Mouse (Mus musculus) forebrain, embryonic 13.5 days (tissue): Measurements from ENCODE around the gene Rnf43. TPM values are rescaled to one million over a fixed set of nuclear protein-coding genes. Genes with fewer than 3 reads are reported as not detected.
A peak's percentile ranks its signal among the peaks of the same experiment; 100 is the strongest.

Experiments
- ATAC-seq: fragments of 200-750 bp; cut with Nextera tagmentation; 2 replicates; pipeline ENCODE4 v1.8.0; 2017
- H3K27ac ChIP-seq: fragments of 300-500 bp; sonication (generic); 2 replicates; pipeline ENCODE4 v1.5.1; 2015; ENCODE audit warnings: inconsistent platforms, mild to moderate bottlenecking, moderate library complexity
- H3K27me3 ChIP-seq: fragments of 300-500 bp; sonication (generic); 2 replicates; pipeline ENCODE4 v1.6.1; 2015; ENCODE audit warnings: mild to moderate bottlenecking, inconsistent platforms
- H3K36me3 ChIP-seq: fragments of 300-500 bp; sonication (generic); 2 replicates; pipeline ENCODE4 v1.6.1; 2015; ENCODE audit warnings: mild to moderate bottlenecking, inconsistent platforms; ENCODE audit not compliant: poor library complexity, severe bottlenecking
- H3K4me1 ChIP-seq: fragments of 300-500 bp; sonication (generic); 2 replicates; pipeline ENCODE4 v1.6.1; 2015; ENCODE audit warnings: inconsistent platforms
- H3K4me2 ChIP-seq: fragments of 300-500 bp; sonication (generic); 2 replicates; pipeline ENCODE4 v1.6.1; 2015; ENCODE audit warnings: inconsistent platforms, mild to moderate bottlenecking, moderate library complexity
- H3K4me3 ChIP-seq: fragments of 300-500 bp; sonication (generic); 2 replicates; pipeline ENCODE4 v1.5.1; 2015; ENCODE audit warnings: mild to moderate bottlenecking, inconsistent platforms
- H3K9ac ChIP-seq: fragments of 300-500 bp; sonication (generic); 2 replicates; pipeline ENCODE4 v1.6.1; 2015; ENCODE audit warnings: mild to moderate bottlenecking, inconsistent platforms
- H3K9me3 ChIP-seq: fragments of 300-500 bp; sonication (generic); replicated peaks from 2 replicates; pipeline ENCODE4 v1.6.1; 2016; ENCODE audit warnings: inconsistent platforms
- WGBS: fragments of 180-500 bp; shearing (Covaris S2); methylation state at CpG from one replicate; pipeline ENCODE4 v1.1.7; 2015; 5-methylcytosine and 5-hydroxymethylcytosine counted together
- polyA plus RNA-seq: library from polyadenylated mRNA; unstranded; fragments of >200 nt; fragmentation: Nextera tagmentation; extraction: Ambion mirVana; gene quantifications from 2 replicates; pipeline ENCODE4 v1.2.1, GENCODE M21; 2015

Rnf43 gene
- polyA plus RNA-seq, 1 experiment from 2014 or later: 0.70 TPM

GRCm38 (mm10) chr11:87720839-87721238, 58.3 kb downstream of the Rnf43 start:
- Histone ChIP-seq H3K4me1 (peaks cover 4% of the 10 kb centered on the region), H3K9ac (no peak overlapping the region), H3K27me3 (no peaks in the 10 kb centered on the region), H3K36me3 (no peaks in the 10 kb centered on the region), H3K4me2 (no peak overlapping the region), H3K9me3 (no peaks in the 10 kb centered on the region), H3K27ac (no peak overlapping the region), H3K4me3 (no peak overlapping the region)
- ATAC-seq: no peak
- WGBS: 84% methylated on average over 9 of the region's 9 CpGs

GRCm38 (mm10) chr11:87722168-87722567, 59.6 kb downstream of the Rnf43 start:
- no peak overlapping the region for H3K4me2 ChIP-seq
- peaks cover 12% of the 10 kb centered on the region for H3K4me1 ChIP-seq
- H3K9ac ChIP-seq: no peak overlapping the region
- no peak for ATAC-seq
- no peak overlapping the region for H3K4me3 ChIP-seq
- no peaks in the 10 kb centered on the region for H3K9me3 ChIP-seq
- no peaks in the 10 kb centered on the region for H3K27me3 ChIP-seq
- no peak overlapping the region for H3K27ac ChIP-seq
- no peaks in the 10 kb centered on the region for H3K36me3 ChIP-seq
- WGBS: 87% methylated on average over 3 of the region's 3 CpGs

DNA sequence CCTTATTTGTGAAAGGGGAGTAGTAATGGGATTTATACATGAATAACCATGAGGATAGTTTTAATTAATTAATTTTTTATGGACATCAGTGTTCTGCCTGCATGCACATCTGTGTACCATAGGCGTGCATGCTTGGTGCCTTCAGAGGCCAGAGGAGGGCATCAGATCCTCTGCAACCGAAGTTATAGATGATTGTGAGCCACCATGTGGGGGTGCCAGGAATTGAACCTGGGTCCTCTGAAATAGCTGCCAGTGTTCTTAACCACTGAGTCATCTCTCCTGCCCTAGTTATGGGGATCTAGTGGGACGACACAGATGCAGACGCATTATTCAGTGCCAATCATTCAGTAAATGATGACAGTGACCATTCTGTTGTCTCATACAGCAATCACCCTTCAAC, 60.4 kb downstream of the Rnf43 start:
- peaks cover 12% of the 10 kb centered on the region for H3K4me1 ChIP-seq
- H3K4me2 ChIP-seq: no peak overlapping the region
- WGBS: 83% methylated on average over 4 of the region's 4 CpGs
- H3K27ac ChIP-seq: no peak overlapping the region
- no peak for ATAC-seq
- no peaks in the 10 kb centered on the region for H3K36me3 ChIP-seq
- H3K4me3 ChIP-seq: no peak overlapping the region
- H3K27me3 ChIP-seq: no peaks in the 10 kb centered on the region
- no peak overlapping the region for H3K9ac ChIP-seq
- H3K9me3 ChIP-seq: no peaks in the 10 kb centered on the region

GRCm38 (mm10) chr11:87725515-87725914, 63.0 kb downstream of the Rnf43 start:
- Histone ChIP-seq H3K9me3 (no peaks in the 10 kb centered on the region), H3K4me2 (peak overlapping the region; percentile 13; the same call in 1 of the 2 replicates), H3K27ac (peak overlapping the region; percentile 45; the same call in 1 of the 2 replicates), H3K4me3 (no peak overlapping the region), H3K36me3 (no peaks in the 10 kb centered on the region), H3K27me3 (no peaks in the 10 kb centered on the region), H3K9ac (no peak overlapping the region; the same call in 1 of the 2 replicates), H3K4me1 (peaks cover 12% of the 10 kb centered on the region)
- ATAC-seq: no peak

- H3K9me3 ChIP-seq: no peaks in the 10 kb centered on the region
- peak overlapping the region; percentile 45; the same call in 1 of the 2 replicates for H3K27ac ChIP-seq
- 27% methylated on average over 6 of the region's 6 CpGs for WGBS
- peak overlapping the region; percentile 13; the same call in 1 of the 2 replicates for H3K4me2 ChIP-seq
- ATAC-seq: no peak
- H3K27me3 ChIP-seq: no peaks in the 10 kb centered on the region
- H3K36me3 ChIP-seq: no peaks in the 10 kb centered on the region
- peaks cover 12% of the 10 kb centered on the region for H3K4me1 ChIP-seq
- H3K4me3 ChIP-seq: no peak overlapping the region
- H3K9ac ChIP-seq: peak overlapping the region; percentile 40
Measured at GRCm38 (mm10) chr11:87725964-87726562, 63.5 kb downstream of the Rnf43 start.

GRCm38 (mm10) chr11:87727021-87727420, 64.5 kb downstream of the Rnf43 start:
- H3K27me3 ChIP-seq: no peaks in the 10 kb centered on the region
- ATAC-seq: no peak
- H3K4me2 ChIP-seq: no peak overlapping the region
- peaks cover 12% of the 10 kb centered on the region for H3K4me1 ChIP-seq
- 59% methylated on average over 11 of the region's 11 CpGs for WGBS
- H3K9me3 ChIP-seq: no peaks in the 10 kb centered on the region
- no peak overlapping the region for H3K4me3 ChIP-seq
- no peaks in the 10 kb centered on the region for H3K36me3 ChIP-seq
- no peak overlapping the region for H3K27ac ChIP-seq
- H3K9ac ChIP-seq: no peak overlapping the region

GRCm38 (mm10) chr11:87727471-87727870, 64.9 kb downstream of the Rnf43 start:
- H3K36me3 ChIP-seq: no peaks in the 10 kb centered on the region
- no peaks in the 10 kb centered on the region for H3K27me3 ChIP-seq
- H3K4me3 ChIP-seq: no peak overlapping the region
- peaks cover 12% of the 10 kb centered on the region for H3K4me1 ChIP-seq
- H3K9me3 ChIP-seq: no peaks in the 10 kb centered on the region
- no peak for ATAC-seq
- H3K9ac ChIP-seq: no peak overlapping the region
- H3K4me2 ChIP-seq: no peak overlapping the region
- H3K27ac ChIP-seq: no peak overlapping the region
- 62% methylated on average over 4 of the region's 4 CpGs for WGBS

DNA sequence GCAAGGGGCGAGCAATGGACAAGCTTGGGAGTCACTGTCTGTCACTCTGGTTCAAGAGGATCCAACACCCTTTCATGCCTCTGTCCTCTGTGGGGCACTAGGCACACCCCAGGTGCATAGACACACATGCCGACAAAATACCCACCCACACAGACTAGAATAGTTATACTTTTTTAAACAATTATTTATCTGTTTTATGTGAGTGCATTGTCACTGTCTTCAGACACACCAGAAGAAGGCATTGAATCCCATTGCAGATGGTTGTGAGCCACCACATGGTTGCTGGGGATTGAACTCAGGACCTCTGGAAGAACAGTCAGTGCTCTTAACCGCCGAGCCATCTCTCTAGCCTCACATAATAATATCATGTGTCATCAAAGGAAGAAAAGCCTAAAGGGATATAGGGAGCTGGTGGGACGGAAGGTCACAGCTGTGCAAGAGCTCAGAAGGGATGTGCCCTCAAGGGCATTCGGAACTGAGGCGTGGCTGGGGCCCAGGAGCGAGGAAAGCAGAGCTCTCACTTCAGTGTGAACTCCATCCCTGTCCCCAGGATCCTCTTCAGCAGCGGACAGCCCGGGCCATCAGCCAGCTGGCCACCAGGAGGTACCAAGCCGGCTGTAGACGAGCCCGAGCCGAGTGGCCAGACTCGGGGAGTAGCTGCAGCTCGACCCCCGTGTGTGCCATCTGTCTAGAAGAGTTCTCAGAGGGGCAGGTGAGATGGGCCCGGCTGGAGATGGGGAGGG, 66.5 kb downstream of the Rnf43 start:
- Histone ChIP-seq H3K4me2 (no peak overlapping the region), H3K36me3 (no peaks in the 10 kb centered on the region), H3K27ac (no peak overlapping the region), H3K4me3 (no peak overlapping the region), H3K9me3 (no peaks in the 10 kb centered on the region), H3K9ac (no peak overlapping the region), H3K4me1 (peaks cover 21% of the 10 kb centered on the region), H3K27me3 (0 out of 2 replicates have a peak, but pooled peaks cover 2% of the 10 kb centered on the region)
- ATAC-seq: no peak
- WGBS: 84% methylated on average over 18 of the region's 18 CpGs

DNA sequence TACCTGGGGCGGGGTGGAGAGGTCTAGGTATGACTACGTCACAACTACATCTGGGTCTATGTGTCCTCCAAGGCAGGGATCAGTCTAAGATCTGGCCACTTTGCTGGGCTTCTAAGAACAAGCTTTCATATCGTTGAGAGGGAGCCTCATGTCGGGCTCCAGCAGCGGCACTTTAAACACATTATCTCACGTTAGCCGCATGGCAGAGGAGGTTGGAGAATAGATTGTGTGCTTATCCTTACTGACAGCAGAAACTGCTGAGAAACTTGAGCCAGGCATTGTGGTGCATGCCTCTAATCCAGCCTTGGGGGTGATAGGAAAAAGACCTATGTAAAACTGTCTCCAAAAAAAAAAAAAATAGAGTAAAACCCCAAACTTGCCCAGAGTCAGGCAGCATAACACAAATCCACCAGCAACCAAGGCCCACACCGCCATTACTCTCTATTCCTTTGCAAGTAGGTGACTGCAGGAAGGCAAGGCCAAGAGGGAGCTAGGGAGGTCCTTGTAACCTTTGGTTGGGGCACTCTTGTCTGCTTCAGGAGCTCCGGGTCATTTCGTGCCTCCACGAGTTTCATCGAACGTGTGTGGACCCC, 67.2 kb downstream of the Rnf43 start:
- Histone ChIP-seq H3K36me3 (no peaks in the 10 kb centered on the region), H3K4me2 (no peak overlapping the region), H3K4me3 (no peak overlapping the region), H3K27me3 (peaks cover 8% of the 10 kb centered on the region; the same call in 1 of the 2 replicates), H3K4me1 (peaks cover 26% of the 10 kb centered on the region), H3K27ac (no peak overlapping the region), H3K9ac (no peak overlapping the region), H3K9me3 (no peaks in the 10 kb centered on the region)
- ATAC-seq: no peak
- 91% methylated on average over 13 of the region's 13 CpGs for WGBS

GRCm38 (mm10) chr11:87730652-87731310, 68.3 kb downstream of the Rnf43 start:
- Histone ChIP-seq H3K4me1 (peaks cover 23% of the 10 kb centered on the region), H3K36me3 (no peaks in the 10 kb centered on the region), H3K4me3 (no peak overlapping the region), H3K9ac (no peak overlapping the region), H3K27me3 (peaks cover 14% of the 10 kb centered on the region), H3K27ac (no peak overlapping the region), H3K4me2 (no peak overlapping the region), H3K9me3 (no peaks in the 10 kb centered on the region)
- ATAC-seq: no peak
- WGBS: 77% methylated on average over 10 of the region's 10 CpGs

GRCm38 (mm10) chr11:87734346-87734745, 71.8 kb downstream of the Rnf43 start:
- WGBS: 49% methylated on average over 5 of the region's 5 CpGs
- no peak overlapping the region; the same call in 1 of the 2 replicates for H3K27ac ChIP-seq
- H3K4me3 ChIP-seq: peak overlapping the region; percentile 17; the same call in 1 of the 2 replicates
- H3K9ac ChIP-seq: peak overlapping the region; percentile 64
- H3K4me1 ChIP-seq: peaks cover 31% of the 10 kb centered on the region
- no peaks in the 10 kb centered on the region for H3K9me3 ChIP-seq
- H3K4me2 ChIP-seq: peak overlapping the region; percentile 54
- peaks cover 14% of the 10 kb centered on the region for H3K27me3 ChIP-seq
- no peak for ATAC-seq
- peaks cover 2% of the 10 kb centered on the region; the same call in 1 of the 2 replicates for H3K36me3 ChIP-seq

DNA sequence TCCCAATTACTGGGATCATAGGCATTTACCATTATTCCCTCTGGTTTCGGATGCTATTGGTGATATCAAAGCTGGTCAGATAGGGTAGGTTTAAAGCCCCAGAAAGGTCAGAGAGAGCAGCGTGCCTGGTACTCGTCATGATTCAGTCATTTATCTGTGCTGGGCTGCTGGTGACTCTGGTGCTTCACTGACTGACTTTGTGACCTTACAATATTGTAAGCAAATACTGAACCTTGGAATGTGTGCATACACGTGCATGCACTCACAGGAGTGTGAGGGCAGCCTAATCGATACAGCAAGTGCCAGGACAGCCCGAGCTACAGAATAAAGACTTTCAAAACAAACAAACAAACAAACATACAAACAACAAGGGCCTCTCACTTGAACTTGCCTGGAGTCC, 73.2 kb downstream of the Rnf43 start:
- Histone ChIP-seq H3K9me3 (no peaks in the 10 kb centered on the region), H3K27me3 (peaks cover 14% of the 10 kb centered on the region), H3K4me2 (peak overlapping the region; percentile 94; the same call in 1 of the 2 replicates), H3K36me3 (peaks cover 16% of the 10 kb centered on the region), H3K27ac (no peak overlapping the region), H3K4me1 (peaks cover 31% of the 10 kb centered on the region), H3K9ac (no peak overlapping the region), H3K4me3 (no peak overlapping the region)
- 87% methylated on average over 6 of the region's 6 CpGs for WGBS
- no peak for ATAC-seq
